Mouse (Mus musculus): ENCODE measurements at regions not wholly inside any gene's neighbourhood (a gene's known extent, or its start where the extent isn't known, plus 50 kb on each side); places are given as distances from the start of the nearest gene placed in this dataset.

- TF ChIP-seq CTCF (IDR thresholded peaks at IDR 0.05; ENCODE audit: extremely low read depth, insufficient read length, insufficient replicate concordance, low read depth, low read length), result no peak
- no peak for TF ChIP-seq POLR2A (IDR thresholded peaks at IDR 0.05; ENCODE audit: low read depth, low read length)
Observed at GRCm38 (mm10) chr2:75360936-75361335, 298.1 kb upstream of the Hnrnpa3 start.

Data from small intestine, adult 2 months (tissue).